Mouse (Mus musculus) left cerebral cortex, adult 11 months (tissue): ENCODE measurements around the gene Ttc5.
"Not testable (repeated sequence)": the region's sequence is repeated elsewhere in the genome, so short reads cannot be mapped to it uniquely, and the experiment has no call there.

Experiments
- DNase-seq: peaks from one replicate; pipeline ENCODE4 v3.0.0; 2022; ENCODE audit warnings: low spot score

Gene Ttc5

DNA sequence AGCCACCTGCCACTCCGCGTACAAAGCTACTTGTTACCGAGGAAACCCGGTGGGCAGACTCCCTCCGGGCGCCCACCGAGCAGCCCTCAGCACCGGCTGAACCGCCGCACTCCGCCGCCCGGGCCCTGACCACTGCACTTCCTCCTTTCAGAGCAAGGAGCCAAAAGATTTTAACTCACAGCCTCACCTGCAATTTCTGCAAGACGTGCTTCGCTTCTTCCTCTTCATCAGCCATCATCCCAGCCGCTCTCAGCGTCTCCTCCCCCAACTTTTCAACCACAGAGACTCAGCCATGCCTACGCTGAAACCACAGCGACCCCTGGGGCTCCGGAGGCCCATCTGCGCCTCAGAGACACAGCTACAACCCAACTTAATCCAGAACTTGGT lies at the start of gene Ttc5:
Ttc5 (minus strand) TSS at position 269 of the 387 bp plus-strand sequence.
- peak; percentile 75 for DNase-seq

DNA sequence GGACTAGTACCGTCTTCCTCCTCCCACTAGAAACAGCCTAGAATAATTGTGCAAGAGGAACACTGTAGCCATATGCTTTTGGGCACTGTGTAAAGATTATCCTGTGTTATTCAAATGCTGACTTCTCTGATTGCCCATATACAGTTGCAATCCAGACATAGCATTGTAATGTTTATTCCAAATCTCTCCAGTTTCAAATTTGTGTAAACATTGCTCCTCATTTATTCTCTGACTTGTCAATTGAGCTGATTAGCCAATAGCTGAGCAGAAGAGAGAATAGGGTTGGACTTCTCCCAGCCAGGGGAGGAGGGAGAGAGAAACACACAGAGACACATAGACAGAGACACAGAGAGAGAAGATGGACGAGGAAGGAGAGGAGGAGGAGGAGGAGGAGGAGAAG lies 49.1 kb upstream of the Ttc5 start:
- no peak for DNase-seq

DNA sequence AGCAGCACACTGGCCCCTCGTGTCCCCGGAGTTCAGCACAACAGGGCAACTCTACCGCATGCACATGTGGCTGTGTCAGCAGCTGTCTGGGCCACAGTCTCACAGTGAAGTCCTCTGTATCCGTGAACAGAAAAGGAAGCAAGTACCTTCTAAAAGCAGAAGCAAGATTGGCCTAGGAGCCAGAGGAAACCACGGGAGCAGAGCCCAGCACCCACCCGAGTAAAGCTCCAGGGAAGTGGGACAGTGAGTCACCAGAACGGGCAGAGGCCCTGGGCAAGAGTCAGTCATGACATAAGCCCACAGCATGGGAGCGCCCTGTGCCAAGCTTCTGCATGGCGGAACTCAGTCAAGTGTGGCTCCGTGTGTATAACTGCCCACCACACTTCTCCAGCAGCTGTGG lies 48.6 kb upstream of the Ttc5 start:
- DNase-seq = peak; percentile 14

DNA sequence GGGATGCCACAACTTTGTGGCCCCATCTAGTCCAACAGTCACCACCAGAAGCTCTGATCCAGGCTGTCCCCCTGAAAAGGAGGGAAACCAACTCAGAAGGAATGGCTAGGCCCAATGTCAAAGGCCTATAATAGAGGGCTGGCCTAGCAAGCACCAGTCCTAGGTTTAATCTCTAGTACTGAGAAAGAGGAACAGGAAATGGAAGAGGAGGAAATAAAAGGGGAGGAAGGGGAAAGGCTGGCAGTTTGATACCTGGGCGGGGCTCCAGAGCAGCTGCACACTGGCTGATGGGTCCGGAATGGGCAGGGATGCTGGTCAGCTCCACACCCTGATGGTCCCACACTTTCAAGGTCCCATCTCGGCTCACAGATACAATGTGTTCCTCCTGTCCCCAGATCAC lies 44.6 kb upstream of the Ttc5 start:
- no peak for DNase-seq

DNA sequence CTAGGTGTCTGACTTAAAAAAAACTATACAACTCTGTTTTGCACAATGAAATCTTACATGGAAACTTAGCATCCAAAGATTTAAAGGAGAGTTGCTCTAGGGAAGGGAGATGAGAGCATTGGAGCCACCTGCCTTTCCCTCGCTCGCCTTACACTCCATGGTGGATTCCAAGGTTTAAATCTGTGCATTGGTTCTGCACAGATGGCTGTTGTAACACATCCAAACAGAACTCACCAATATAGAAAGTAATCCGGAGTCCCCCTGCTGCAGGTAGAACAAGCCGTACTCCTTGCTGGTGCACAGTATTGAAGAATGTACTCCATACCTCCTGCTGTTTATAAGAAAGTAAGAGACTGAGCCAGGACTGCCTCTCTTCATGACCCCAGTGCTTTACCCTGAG lies 41.3 kb upstream of the Ttc5 start:
- no peak for DNase-seq

DNA sequence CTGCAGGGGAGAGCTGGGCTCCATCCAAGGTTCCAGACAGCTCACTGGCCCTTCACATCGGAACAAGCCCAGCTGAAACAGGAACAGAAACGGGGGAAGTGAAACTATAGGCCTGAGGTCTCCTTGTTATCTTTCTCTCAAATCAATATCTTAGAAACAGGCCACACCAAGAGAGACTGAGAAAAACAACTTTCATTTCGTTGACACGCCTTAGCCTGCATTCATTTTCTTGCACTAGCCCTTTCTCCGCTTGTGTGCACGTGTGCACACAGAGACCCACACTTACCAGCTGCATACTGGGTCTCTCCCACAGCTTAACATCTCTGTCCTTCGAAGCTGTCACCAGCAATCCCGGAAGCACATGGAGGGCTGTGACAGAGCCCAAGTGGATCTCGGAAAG lies 38.9 kb upstream of the Ttc5 start:
- no peak for DNase-seq

DNA sequence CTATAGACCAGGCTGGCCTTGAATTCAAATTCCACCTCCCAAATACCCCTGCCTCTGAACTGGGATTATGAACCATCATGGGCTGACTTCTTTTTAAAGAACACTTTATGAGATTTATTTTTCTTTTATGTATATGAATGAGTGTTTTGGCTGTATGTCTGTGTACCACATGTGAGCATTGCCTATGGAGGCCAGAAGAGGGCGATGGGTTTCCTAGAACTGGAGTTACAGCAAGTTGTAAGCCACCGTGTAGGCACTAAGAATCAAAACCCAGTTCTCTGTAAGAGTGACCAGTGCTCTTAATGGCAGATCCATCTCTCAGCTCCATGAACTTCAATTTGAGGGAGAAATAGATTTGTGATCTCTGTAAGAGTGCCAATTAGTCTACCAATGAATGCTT lies 37.9 kb upstream of the Ttc5 start:
- DNase-seq = no peak

DNA sequence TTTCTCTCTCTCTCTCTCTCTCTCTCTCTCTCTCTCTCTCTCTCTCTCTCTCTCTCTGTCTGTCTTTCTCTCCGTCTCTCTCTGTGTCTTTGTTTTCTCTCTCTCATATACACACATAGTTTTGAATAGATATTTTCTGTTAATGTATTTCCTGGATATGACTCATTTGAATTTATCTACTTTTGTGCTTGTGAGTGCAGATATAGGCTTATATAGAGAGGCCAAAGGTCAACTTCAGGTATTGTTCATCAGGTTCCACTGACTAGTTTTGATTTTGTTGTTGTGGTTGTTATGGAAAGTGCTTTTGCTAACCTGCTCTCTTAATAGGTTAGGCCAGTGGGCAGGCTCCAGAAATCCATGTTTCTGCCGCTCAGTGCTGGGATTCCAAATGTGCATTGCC lies 27.7 kb upstream of the Ttc5 start:
- no peak for DNase-seq

DNA sequence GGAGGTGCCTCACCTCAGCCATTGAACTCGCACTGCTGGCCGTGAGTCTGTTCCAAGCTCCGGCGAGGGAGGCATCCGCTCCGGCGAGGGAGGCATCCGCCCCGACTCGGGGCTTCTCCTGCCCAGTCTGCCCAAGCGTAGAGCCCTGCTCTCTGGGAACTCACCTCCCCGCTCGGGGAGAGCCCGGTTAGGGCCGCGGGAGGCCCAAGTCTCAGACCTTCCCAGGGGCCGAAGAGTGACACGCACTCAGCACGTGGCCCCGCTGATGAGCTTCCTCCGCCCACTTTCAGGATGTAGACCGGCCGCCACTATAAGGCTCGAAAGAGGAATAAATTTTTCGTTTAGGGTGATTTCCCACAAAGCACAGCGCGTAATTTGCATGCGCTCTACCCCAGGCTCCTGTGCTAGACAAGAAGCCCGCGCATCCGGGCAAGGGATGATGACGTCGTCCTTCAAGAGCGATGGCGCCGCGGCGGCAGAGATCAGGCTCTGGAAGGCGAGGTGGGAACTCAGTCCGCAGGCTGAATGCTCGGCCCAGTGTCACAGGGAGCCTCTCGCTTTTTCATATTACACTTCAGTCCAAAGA lies 22.3 kb upstream of the Ttc5 start, which contains the start of the genes Ccnb1ip1 and Parp2:
Ccnb1ip1 (minus strand) TSS at position 246 of the 586 bp plus-strand sequence.
Parp2 (plus strand) TSS at position 355 of the 586 bp plus-strand sequence.
- peak; percentile 97 for DNase-seq

DNA sequence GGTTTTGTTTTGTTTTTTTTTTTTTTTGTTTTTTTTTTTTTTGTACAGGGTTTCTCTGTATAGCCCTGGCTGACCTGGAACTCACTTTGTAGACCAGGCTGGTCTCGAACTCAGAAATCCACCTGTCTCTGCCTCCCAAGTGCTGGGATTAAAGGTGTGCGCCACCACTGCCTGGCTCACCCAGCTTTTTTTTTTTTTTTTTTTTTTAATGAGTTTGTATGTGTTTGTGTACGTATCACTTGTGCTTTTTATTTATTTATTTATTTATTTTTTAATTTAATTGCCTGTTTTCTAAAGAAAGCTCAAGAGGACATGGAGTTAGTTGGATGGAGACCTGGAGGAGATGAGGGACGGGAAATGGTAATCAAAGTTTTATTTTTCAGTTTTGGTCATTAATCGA lies 21.1 kb upstream of the Ttc5 start:
- DNase-seq = not testable (repeated sequence)

DNA sequence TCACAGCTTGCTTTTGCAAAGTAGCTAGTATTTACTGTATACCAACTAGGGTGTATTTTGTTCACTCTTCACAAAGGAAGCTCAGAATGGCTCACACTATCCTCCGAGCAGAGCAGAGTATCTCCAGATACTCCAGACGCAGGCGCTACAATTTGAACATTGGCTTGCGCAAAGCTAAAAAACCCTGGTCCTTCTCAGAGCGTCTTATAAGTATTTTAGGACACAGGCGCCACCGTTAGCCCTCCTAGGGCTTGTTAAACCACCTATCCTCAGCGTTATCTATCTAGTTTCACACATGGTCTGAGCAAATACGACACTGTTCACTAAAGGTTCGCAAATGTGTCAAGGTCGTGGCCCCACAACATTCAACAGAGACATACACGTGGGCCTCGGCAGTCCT lies 19.4 kb upstream of the Ttc5 start:
- DNase-seq = no peak

DNA sequence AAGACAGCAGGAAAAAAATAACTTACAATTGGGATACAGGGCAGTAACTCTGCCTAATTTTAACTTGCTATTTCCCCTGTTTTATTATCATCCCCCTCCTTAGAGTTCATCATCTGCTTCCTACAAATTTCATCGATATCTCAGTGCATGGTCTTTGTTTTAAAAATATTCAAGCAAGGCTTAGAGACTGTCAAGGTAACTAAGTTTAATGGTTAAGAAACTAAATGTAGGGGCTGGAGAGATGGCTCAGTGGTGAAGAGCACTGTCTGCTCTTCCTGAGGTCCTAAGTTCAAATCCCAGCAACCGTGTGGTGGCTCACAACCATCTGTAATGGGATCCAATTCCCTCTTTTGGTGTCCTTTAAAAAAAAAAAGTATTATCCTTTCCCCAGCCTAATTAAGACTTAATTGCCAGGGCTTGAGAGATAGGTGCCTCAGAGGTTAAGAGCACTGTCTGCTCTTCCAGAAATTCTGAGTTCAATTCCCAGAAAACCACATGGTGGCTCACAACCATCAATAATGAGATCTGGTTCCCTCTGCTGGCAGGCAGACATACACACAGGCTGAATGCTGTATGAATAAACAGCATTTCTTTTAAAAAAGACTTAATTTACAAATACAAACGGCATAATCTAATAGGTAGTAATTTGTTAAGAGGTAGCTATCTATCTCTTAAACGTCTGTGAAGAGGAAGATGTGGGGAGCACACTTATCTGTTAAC lies 17.7 kb upstream of the Ttc5 start:
- no peak for DNase-seq

DNA sequence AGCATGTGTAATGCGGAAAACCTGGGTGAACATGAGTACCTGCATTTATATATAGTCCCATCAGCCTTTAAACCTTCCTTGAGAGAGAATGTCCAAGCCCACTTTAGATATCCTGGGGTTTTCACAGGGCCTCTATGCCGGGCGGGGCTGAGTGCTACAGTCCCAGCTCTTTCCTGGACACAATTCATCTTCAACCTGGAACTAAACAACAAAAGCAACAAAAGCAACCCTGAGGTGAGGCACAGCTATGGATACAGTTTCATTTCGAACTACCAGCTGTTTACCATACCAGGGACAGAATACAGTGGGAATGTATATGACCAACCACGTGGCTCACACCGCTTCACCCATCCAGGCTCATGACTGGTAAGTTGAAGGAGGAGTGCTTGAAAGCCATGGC lies 17.1 kb upstream of the Ttc5 start:
- DNase-seq = no peak

DNA sequence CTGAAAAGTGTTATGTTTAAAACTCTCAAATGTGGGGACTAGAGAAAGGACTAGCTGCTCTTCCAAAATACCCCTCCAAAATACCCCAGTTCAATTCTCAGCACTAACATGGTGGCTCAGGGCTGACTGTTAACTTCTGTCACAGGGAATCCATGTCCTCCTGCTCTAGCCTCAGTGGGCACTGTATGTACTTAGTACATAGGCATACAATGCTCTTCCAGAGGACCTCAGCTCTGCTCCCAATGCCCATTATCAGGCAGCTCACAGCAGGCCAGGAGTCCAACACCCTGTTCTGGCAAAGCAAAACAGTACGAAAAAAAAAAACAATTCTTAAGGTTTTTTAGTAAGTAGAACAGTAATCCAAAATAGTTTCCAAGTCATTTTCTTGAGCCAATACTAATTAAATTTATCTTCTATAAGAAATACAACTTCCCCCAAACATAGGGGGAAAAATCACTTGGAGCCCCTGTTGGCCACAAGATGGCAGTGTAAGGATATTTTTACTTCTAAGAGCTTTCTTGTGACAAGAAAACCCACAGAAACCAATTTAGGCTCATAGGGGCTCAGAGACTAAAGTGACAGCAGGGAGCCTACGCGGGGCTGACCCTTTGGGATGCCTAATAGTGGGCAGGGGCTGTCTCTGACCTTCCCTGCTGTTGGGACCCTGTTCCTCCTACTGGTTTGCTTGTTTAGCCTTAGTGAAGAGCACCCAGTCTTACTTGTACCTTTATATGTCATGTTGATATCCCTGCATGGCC lies 14.4 kb upstream of the Ttc5 start:
- no peak for DNase-seq

DNA sequence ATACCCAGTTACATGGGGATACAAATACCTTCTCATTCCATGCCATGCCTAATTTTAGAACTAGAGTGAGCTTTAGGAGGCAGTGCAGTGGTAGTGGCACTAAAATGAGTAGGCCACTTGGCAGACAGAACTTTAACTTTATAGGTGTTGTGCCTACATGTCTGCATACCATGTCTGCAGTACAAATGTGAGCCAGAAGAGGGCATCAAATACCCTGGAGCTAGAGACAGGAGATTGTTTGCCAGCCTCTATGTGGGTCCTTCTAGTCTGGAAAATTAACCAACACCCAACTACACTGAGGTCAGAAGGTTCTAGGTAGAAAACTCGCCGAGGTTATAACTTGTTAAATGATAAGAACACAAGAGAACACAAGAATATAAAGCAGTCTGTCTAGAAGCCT lies 13.2 kb upstream of the Ttc5 start:
- no peak for DNase-seq

DNA sequence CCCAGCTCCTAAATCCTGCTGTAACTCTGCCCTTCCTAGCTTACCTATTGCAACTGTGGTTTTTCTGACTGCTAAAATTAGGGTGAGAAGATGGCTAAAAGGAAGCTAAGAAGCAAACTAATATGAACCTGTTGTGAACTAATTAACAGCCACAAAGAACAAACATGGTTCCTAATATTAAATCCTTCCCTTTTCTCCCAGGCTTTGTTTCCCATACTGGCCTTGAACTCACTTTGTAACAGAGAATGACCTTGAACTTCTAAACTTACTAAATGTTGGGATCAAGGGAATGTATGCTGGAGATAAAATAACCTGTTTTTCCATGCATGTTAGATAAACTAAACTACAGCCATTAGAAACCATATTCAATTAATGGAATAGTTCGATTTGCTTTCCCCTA lies 11.1 kb upstream of the Ttc5 start:
- no peak for DNase-seq

DNA sequence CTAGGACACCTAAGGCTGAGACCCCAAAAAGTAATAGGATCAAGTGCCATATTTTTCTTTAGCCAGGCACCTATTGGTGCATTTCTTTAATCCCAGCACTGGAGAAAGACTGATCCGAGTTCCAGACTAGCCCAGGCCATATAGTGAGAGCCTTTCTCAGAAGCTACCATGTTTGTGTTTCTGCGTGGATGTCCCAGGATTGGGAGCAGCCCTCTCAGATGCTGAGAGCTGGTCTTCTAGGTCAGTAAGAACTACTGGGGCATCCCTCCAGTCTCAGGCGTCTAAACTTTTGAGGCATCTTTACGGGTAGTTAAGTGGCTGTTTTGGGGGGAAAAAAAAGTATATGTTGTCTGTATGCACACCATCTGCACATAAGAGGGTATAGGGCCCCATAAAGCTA lies 10.6 kb upstream of the Ttc5 start:
- no peak for DNase-seq

DNA sequence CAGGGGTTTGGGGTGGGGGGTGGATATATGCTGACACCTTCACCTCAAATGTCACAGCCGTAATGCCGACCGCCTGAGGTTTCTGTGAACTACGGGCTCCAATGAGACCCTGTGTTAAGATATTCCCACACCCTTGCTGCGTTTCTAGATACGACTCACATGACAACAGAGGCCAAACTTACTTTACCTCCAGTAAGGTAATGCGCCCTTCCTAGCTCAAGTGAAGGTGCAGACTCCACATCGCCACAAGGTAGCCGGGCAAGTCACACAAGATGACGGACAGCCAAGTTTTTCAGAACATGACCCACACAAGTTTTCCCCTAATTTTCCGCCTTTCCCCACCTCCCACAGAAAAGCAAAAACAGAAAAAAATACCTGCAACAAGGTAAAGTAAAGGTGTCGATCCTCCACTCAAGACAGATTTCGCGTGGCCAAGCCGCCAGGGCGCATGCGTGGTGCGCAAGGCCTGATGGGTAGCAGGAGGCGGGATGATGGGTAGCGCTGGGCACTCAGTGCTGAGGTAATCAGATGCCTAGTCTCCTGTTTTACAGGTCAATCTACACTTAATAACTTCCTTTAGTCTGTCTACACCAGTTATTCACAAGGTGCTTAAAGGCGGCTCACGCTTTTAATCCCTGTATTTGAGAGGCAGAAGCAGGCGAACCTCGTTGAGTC lies 10.1 kb upstream of the Ttc5 start:
- no peak for DNase-seq

DNA sequence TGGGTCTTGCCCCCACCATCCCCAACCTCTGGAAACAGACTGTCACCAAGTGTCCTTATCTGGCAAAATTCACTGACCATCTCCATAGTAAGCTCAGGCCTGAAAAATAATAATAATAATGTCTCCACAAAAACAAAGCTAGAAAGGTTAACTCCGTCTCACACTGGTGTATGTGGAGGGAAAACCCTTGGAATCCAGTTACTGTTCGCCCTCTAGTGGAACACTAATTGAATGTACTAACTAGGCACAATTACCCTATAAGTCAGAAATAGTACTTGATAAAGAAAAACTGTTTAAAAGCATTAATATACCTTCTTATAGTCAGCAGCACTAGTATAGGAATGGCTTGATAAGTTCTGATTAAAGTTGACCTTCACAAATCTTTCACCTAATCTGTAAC lies 2.8 kb upstream of the Ttc5 start:
- DNase-seq = no peak

DNA sequence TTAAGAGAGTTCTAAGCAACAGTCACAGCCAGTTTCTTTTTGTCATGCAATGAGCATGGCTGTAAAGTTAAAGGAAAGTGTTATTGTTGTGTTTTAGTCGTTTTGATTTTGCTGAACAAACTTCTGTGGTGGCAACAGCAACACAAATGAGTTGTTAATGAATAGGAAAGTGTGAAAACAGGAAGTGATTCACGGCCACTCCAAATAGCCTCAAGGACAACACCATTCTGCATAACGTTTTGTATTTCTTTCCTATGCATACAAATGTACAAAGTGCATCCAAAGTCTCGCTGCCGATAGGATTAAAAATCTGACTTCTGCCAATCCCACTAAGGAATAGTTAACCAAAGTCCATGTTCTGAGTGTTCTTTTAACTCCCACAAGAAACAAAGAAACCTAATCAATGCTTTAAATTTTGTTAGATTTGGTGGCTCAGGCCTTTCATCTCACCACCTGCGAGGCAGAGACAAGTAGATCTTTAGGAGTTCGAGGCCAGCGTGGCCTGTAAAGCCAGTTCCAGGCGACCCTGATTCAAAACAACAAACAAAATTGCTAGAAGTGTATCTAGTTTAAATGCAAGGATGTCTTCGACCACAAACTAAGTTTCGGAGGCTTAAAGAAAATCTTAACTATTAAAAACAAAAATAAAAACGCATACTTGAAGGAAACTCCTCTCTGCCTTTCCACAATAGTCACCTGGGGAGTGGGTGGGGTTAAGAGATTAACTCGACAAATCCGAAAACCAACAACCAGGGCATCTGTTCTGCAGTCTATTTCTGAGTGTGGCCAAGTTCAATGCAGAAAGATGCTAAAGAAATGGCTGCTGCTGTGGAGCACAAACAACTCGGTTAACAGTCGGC lies 698 bp downstream of the Ttc5 start:
- DNase-seq = no peak

DNA sequence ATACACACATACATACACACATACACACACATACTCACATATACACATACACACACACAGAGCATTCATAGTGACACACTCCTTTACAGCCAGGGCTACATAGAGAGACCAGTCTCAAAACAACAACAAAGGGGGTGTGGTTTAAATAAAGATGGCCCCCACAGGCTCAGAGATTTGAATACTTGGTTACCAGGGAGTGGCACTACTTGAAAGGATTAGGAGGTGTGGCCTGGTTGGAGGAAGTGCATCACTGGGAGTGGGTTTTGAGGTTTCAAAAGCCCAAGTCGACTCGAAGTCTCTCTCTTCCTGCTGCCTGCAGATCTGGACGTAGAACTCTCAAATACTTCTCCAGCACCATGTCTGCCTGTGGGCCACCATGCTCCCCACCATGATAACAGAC lies 3.2 kb downstream of the Ttc5 start:
- no peak for DNase-seq

DNA sequence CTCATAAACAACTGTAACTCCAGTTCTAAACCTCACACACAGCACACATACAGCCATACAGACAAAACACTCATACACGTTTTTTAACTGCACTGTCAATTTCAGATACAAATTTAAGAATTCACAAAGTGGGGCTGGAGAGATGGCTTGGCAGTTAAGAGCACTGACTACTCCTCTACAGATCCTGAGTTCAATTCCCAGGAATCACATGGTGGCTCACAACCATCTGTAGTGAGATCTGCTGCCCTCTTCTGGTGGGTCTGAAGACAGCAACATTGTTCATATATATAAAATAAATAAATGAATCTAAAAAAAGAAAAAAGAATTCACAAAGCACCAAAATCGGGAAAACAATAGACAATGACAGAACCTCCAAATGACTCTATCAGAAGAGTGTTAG lies 14.0 kb downstream of the Ttc5 start:
- DNase-seq = no peak
